Mouse (Mus musculus) gastrocnemius, postnatal 4 days (tissue): Measurements from ENCODE around the gene Sema4f. TPM values are rescaled to one million over a fixed set of nuclear protein-coding genes. Genes with fewer than 3 reads are reported as not detected.
A peak's percentile ranks its signal among the peaks of the same experiment; 100 is the strongest.

ENCODE experiments used
- DNase-seq, 2 experiments: peaks; one replicate each; pipeline ENCODE4 v3.0.0; 2021 to 2022; ENCODE audit warnings: low spot score in 2 of 2, mixed read lengths in 2 of 2
- long read RNA-seq, 2 experiments: library from polyadenylated mRNA; stranded (forward); transcript quantifications; one replicate each; pipeline ENCODE4 v2.0.0; 2021
- total RNA-seq, 2 experiments: library from RNA; stranded (reverse); gene quantifications; 2 replicates each; pipeline ENCODE4 v1.2.3; 2021

Gene Sema4f
- total RNA-seq, result 1 to 10 TPM in 1 of 2 experiments, under 1 TPM in 1; 0.78 to 1.0 TPM
- long read RNA-seq, experiment 1, partial matches to known transcripts, result 0 of 2 reads
- long read RNA-seq, experiment 1, other reads (novel, unspliced or antisense), result 0 of 2 reads
- long read RNA-seq, experiment 2, full-length matches to known transcripts, result 3 of 3 reads
- long read RNA-seq, experiment 2, partial matches to known transcripts, result 0 of 3 reads
- long read RNA-seq, experiment 2, other reads (novel, unspliced or antisense), result 0 of 3 reads

GRCm38 (mm10) chr6:82939167-82939912, at the start of gene Sema4f:
TSS of gene Sema4f (minus strand) at chr6:82939769.
- peak in 1 of 2 experiments; percentile 26 for DNase-seq

DNA sequence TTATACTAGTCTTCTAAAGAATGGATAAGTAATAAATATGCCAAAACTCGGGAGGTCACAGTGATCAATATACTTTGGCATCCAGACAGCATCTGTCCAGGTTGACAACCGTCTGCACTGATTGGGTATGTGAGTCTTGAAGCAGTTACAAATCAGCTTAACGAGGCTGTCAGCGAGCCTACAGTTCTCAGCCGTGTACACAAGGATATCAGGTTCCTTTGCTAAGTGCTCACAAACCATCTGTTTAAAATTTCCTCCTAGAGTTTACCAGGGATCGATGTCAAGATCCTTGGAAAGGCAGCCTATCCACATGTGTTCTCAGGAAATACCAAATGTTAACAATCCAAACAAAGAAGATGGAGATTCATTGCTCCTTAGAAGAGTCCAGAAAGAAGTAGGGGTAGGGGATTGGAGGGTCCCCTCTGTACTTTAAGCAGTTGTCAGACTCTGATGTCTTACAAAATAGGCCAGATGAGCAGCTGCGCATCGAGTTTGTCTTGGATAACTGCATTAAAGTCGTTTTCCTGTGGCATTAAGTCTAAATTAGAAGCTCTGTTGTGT, 47.9 kb upstream of the Sema4f start:
- DNase-seq, result no peak

GRCm38 (mm10) chr6:82971031-82971430, 31.5 kb upstream of the Sema4f start:
- peak in 1 of 2 experiments; percentile 29 for DNase-seq

DNA sequence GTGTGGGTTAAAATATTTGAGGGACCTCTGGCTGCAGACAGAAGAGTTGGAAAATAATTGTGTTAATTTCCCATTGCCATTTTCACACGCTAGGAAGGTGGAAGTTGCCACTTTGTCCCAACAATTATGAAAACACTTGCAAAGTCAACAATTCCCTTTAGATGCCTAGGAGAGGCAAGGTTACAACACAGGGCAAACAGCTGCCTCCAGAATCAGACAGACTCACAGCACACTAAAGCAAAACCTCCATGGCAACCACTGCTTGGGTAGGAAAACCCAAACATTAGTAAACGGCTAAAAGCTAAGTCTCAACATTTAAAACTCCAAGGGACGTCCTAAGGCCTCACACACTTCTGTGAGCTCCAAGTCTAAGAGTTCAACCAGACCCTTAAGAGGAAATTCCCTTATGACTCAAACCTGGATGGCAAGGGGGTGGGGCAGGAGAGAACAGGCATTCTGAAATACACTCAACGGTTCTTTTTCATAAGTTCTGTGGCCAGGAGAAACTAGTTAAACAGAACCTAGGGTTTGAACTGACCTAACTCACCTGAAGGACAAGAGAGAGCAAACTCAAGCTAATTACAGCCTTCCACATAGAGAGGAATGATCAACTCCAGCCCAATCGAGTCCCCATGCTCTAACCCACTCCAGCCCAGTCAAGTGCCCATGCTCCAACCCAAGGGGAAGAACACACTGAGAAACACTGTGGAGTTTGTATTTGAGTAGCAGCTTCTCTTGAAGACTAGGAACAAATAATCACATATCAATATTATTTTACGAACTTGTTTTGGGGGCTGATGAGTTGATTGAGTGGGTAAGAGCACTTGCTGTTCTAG, 29.9 kb upstream of the Sema4f start:
- no peak for DNase-seq

GRCm38 (mm10) chr6:82961664-82962063, 22.1 kb upstream of the Sema4f start:
- no peak for DNase-seq

DNA sequence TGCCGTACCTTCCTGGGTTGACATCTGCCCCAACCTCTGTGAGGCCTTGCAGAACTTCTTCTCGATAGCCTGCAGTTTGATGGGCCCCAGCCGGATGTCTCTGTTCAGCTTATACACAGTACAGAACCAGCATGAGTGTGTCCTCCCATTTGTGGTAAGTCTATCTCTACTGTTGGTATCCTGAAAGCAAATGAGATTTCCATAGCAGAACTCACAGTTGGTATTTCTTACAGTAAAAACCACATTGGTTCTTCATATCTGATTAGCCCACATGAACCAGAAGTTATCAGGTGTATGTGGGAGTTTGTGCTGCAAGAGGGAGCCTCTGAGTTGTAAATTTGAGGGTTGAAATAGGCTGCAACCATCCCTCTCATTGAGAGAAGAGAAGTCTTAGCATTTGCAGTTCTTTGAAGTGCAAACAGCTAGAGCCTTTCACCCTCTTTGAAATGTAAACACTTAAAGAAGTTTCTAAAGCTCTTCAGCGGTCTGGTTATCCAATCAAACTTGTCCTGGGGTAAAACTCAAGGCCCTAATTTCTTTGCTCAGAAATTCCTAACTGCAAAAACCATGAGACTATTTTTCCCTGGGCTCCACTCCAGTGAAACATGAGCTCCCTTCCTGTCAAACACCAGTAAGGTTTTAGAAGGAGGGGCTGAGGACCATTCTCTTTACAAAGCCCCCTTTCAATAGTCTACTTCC, 17.1 kb upstream of the Sema4f start:
- DNase-seq, result no peak

DNA sequence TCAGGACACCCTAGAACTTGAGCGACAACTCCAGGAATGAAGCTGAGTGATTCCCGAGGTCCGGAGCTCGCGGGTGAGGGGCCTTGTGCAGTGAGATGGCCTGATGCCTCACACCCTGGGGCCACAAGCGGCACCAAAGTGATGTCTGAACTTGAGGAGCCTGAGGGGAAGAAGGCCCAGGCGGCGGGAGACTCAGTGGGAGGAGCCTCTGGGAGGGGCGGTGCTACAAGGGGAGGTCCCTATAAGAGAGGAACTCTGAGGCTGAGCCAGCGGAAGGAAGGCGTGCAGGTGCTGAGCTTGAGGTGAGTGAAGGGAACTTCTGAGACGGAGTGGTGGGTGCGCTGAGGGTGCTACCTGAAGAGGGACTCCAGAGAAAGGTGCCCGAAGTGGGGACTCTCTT, 7.1 kb upstream of the Sema4f start, which contains the start of gene M1ap:
TSS of gene M1ap (plus strand) at position 252 of the 400 bp plus-strand sequence.
- DNase-seq, result no peak

- DNase-seq, result no peak
These were observed 6.2 kb upstream of the Sema4f start for GRCm38 (mm10) chr6:82945750-82946149.

DNA sequence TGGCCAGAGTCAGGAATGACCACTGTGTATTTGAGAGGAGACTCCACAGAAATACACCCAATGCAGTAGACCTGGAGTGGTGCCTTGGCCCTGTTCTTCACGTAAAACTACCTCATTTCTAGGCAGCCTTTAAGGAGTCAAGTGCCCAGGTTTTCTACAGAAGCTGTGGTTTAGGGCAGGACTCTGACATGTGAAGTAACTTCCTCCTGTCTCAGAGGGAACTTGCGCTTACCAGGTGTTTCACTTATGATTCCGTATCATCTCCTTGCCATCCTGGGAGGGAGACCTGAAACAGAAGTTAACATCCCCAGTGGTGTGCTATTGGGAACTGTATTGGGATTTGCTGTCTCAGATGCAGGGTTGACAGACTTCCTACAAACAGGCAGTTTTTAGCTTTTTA, 1.2 kb upstream of the Sema4f start:
- DNase-seq, result no peak

DNA sequence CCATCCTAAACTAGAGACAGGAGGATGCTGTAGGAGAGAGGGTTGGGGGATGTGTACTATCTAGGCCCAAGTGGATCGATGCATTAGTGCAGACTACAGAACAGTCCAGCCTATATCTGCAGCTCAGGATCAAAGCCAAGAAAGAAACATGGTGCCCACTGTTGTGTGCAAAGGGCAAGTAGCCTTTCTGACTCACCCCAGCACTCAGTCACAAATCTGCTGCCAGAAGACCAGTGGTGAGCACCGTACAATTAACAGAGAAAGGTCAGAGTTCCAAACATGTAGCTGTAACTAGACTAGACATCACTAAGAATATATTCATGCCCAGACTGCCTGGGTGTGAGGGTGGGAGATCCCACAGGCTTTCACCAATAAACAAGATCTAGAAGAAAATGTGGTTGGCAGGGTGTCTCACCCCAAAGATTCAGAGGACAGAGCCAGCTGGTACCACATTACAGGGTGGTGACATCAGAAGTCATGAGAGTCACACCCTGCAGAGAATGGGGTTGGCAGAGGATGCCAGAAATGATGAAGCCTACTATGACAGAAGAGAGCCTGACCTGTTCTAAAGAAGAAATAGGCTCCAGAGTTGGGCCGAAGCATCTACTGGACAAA, 4.8 kb downstream of the Sema4f start:
- no peak for DNase-seq

GRCm38 (mm10) chr6:82927617-82928016, 12.0 kb downstream of the Sema4f start:
- no peak for DNase-seq

DNA sequence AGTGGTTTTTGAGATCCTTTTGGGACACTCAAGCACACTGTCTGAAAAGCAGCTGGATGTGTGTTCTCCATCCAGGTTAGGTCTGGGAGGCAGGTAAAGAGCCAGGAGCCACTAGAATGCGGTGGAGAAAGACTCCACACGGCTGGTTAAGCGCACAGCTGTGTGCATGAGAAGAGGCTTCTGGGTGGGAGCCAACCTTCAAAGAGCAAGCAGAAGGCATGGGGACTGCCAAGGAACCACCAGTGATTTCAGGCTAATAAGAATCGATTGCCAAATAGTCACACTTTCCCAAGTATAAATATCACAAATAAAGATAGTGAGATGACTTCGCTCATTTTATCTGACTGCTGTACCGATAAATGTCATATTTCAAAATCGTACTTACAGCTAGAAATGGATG, 13.0 kb downstream of the Sema4f start:
- DNase-seq, result no peak

GRCm38 (mm10) chr6:82926106-82926505, 13.5 kb downstream of the Sema4f start:
- no peak for DNase-seq

- no peak for DNase-seq
These were observed 14.6 kb downstream of the Sema4f start for GRCm38 (mm10) chr6:82925005-82925404.

DNA sequence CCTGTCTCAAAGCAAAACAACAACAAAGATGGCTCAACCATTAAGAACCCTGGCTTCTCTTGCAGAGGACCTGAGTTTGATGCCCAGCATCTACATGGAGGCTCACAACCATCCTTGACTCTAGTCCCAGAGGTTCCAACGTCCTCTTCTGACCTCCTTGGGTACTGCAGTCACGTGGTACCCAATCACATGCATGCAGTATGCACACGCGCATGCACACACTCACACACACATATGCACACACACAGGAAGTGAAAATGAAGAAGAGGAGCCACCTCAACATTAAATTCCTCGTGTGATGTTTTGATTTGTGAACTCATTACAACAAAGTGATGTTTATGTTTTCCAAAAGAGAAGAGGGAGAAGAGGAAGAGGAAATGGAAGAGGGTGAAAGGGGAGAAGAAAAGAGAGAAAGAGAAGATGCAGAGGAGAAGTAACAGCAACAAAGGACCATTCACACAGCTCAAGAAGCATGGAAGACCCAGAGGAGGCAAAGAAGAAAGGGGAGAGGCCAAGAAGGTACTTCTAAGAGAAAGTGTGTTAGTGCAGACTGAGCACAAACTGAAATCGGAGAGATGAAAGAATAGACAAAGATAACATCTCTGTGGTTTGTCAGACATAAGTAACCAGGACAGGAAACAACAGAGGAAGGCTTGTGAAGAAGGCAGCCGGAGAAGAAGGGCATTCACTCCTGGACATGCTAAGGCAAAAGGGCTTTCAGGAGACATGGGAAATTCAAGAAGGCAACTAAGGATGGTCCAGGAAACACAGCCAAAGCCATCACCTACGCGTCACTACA, 17.9 kb downstream of the Sema4f start:
- no peak for DNase-seq

- DNase-seq, result no peak
These were observed 20.0 kb downstream of the Sema4f start for GRCm38 (mm10) chr6:82919520-82919919.

DNA sequence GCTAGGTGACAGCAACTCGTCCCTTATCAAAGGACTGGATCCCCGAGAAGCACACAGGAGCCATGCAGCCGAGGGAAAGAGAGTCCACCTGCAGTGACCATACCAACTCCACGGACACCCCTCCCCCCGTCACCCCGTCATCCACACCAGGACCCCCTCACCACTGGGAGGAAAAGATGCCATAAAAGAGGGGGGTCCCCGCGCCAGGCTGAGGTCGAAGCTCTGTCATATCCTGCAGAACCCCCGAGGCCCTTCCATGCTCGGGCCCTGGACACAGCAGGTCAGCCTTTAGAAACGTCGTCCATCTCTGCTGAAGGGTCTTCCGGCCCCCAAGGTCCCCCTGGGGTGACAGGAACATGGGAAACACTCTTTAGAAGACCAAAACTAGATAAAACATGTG, 21.2 kb downstream of the Sema4f start:
- no peak for DNase-seq

DNA sequence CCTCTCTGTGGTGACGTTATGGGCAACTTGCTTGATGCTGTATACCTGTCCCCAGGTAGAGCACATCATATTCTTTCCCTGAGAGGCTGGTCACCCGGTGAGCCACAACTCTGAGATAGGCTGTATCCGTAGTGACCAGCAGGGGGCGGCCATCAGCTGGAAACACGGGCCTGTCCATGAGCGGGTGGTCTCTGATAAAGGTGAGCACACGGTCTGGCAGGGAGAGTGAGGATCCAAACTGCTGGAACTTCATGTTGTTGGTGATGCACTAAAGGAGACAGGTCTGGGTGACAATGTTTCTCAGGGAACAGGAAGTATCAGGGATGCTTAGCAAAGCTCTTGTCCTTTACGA, 21.8 kb downstream of the Sema4f start:
- DNase-seq, result peak in 1 of 2 experiments; percentile 56

DNA sequence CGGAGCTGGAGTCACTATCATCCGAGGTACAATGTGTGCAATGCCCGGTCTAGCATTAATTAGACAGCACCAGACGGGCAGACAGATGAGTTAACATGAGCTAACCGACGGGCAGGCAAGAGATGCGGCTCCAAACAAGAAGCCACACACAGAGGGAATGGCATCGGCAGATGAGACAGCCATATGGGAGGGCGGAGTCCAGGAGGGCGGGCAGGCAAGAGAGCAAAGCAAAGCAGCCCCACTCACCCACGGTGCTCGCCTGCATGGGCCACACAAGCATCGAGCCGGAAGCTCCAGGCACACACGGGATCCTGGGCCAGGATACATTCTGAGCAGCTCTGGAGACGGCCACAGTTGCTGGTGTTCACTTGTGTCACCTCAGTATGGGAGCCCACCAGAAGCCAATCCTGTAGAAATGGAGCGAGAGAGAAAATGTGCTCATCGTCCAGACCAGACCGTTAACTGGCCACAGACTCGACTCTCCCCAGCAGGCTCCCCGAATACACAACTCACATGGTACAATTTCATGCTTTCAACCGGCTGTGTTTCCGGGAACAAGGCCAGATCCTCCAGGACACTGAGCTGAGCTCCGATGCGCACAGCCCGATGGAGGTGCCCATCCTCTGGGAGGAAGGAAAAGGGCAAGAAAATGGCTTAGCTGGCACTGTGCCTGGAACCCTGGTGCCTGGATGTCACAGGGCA, 22.3 kb downstream of the Sema4f start:
- peak in 1 of 2 experiments; percentile 22 for DNase-seq
